Mouse (Mus musculus) heart, postnatal 4 days (tissue): ENCODE results near the gene Ap5m1. TPM values are rescaled to one million over a fixed set of nuclear protein-coding genes. Genes with fewer than 3 reads are reported as not detected.

ENCODE experiments used
- DNase-seq: peaks from one replicate; pipeline ENCODE4 v3.0.0; 2021
- total RNA-seq, 2 experiments: library from RNA; stranded (reverse); gene quantifications; 2 replicates each; pipeline ENCODE4 v1.2.3; 2021

The Ap5m1 gene
- total RNA-seq, 2 experiments from 2014 or later, result 15.5 to 15.9 TPM

DNA sequence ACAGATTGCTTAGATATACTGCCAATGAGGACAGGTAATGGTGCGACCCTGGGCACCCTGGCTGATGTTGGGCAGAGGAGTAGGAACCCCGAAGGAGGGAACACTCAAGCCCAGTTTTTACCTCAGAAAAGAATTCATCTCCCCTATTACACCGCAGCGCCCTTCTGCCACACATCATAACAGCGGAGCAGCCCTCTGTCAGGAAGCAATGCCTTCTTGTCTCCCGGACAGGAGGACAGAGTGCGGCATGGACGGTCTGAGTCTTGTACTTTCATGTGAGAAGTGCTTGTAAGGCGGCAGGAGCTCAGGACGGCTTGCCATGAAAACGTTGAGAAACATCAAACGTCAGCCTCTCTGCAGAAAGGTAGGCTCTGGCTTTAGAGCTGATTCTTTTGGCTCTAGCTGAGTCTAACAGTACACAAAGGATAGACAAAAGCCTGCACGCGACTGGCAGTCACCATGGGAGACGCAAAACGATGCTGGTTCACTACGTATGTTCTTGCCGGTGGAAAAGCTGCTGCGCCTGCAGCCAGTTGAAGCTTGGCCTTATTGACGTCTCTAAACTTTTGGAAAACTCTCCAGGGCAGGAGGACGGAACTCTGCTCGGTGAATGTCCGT, 61.4 kb downstream of the Ap5m1 start:
- no peak for DNase-seq

DNA sequence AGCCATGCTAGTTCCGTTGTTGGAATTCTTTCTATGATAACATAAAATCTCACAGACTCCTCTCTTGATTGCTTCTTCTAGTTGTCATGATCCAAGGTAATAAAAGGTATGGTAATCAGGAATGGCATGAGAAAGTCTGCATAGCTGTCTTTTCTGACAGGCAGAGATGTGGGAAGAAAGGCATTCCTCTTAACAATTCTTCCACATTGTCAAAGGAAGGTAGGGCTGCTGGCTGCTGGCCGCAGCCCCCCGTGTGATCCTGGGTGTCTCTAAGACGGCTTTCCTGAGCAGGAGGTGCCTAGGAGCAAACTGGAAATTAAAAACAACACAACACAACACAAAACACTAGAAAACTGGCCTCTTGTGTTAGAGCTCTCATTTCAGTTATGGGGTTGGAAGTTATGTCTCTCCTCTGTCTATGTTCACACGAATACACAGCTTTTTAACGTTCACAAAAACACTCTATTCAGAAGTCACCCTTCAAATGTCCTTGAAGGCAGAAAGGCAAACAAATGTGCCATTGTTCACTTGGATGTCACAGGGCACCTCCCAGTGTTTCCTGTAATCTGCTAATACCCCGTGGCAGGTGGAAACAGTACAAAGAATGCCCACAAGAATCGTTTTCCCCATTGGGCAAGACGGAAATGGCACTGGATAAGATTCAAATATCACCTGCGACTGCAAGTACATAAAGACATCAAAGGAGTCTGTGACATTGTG, 62.8 kb downstream of the Ap5m1 start:
- no peak for DNase-seq

DNA sequence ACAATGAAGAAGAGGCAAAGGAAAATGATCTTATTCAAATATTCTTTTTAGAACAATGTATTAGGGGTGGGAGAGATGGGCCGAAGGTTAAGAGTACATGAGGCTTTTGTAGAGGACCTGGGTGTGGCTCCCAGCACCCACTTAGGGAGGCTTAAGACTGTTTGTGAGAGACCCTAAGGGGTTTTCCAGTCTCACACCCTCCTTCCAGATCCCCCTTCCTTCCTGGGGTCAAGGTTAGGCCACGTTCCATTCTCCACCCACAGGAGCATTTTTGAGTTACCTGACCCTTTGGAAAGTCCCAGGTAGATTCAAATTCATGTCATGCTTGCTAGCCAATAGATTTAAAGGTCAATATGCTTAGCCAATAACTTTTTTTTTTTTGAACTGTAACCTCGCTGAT, 66.5 kb downstream of the Ap5m1 start:
- no peak for DNase-seq

DNA sequence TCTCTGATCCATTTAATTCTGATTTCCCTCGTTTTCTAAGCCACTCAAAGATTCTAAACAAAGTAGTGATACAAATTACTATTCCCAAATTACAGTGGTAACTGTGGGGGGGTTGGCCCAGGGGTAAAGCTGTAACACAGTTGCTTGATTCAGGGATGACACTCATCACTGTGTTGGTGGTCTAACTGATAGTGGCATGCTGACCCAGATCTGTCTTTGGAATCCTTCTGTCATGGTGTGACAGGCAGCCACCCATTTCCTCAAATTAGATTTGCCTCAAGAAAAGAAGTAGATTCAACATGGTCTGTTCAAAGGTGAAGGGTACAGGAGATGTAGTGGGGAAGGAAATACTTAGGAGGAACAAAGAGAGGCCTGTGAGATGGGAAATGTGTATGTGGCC, 72.3 kb downstream of the Ap5m1 start:
- DNase-seq, result no peak

DNA sequence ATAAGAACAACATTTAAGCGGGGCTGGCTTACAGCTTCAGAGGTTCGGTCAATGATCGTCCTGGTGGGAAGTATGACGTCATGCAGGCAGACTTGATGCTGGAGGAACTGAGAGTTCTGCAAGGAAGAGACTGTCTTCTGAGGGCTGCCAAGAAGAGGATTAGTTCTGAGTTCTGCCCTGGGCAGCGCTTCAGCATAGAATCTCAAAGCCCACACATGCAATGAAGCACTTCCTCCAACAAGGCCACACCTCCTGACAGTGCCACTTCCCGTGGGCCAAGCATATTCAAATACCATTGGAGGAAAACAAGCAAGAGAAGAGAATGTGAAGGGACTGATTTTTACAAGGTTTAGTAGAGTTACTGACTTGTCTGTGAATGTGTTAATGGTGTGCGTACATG, 74.9 kb downstream of the Ap5m1 start:
- DNase-seq, result no peak

Other genes starting within 250 kb of the Ap5m1 start
- 10 to 100 TPM; 38.2 to 38.9 TPM for gene Exoc5, start 556 bp downstream of the Ap5m1 start, total RNA-seq
- gene Naa30, start 106.1 kb downstream of the Ap5m1 start, total RNA-seq, result 10 to 100 TPM; 24.3 to 24.7 TPM
- not detected for gene ccdc198, start 179.4 kb downstream of the Ap5m1 start, total RNA-seq